Mouse (Mus musculus): ENCODE results near the gene Srcap. TPM values are rescaled to one million over a fixed set of nuclear protein-coding genes. Genes with fewer than 3 reads are reported as not detected.
A peak's percentile ranks its signal among the peaks of the same experiment; 100 is the strongest.

Srcap gene
- total and polyA plus RNA-seq, 2 experiments from 2014 or later = 16.1 to 29.3 TPM

- H3K36me3 ChIP-seq (replicated peaks; ENCODE audit: control insufficient read depth, insufficient read depth, low read length) = peaks cover 45% of the 10 kb centered on the region
- ATAC-seq (ENCODE audit: insufficient read depth, low read depth) = no peak
- H3K4me1 ChIP-seq (ENCODE audit: control insufficient read depth, insufficient read depth) = peaks cover 8% of the 10 kb centered on the region
- no peak for TF ChIP-seq CTCF (IDR thresholded peaks at IDR 0.05; ENCODE audit: low read depth)
- no peak for TF ChIP-seq EP300 (IDR thresholded peaks at IDR 0.05; ENCODE audit: low read depth)
- H3K27me3 ChIP-seq (ENCODE audit: control insufficient read depth, insufficient read depth, low read length) = no peaks in the 10 kb centered on the region
- H3K4me2 ChIP-seq (ENCODE audit: low read depth, low read length) = no peak overlapping the region
- no peak overlapping the region for H3K9ac ChIP-seq (replicated peaks; ENCODE audit: low read depth, low read length)
- no peak for DNase-seq (ENCODE audit: low spot score)
- WGBS = 95% methylated on average over 6 of the region's 7 CpGs
- H3K4me3 ChIP-seq (ENCODE audit: low read depth, low read length) = no peak overlapping the region
- H3K9me3 ChIP-seq (replicated peaks; ENCODE audit: control insufficient read depth, low read length) = no peaks in the 10 kb centered on the region
- H3K27ac ChIP-seq (ENCODE audit: low read depth) = no peak overlapping the region
These were observed 4.6 kb downstream of the Srcap start for GRCm38 (mm10) chr7:127516344-127516743.

DNA sequence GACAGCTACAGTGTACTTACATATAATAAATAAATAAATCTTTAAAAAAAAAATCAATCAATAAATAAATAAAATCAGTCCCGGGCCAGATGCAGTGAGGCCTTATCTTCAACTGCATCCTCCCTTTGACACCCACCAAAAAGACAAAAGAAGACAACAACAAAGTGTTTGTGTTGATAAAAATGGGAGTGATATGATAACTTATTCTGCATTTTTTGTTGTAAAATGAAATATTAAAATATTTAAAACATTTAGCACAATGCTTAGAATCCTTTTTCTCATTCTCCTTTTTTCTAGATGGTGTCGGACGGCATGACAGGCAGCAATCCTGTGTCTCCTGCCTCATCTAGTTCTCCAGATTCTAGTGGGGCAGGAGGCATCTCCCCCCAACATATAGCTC lies 7.5 kb downstream of the Srcap start, which contains the start of gene Gm42715:
TSS of gene Gm42715 (plus strand) at position 301 of the 400 bp plus-strand sequence.
- no peak within 1 kb of the TSS for H3K4me2 ChIP-seq (ENCODE audit: low read depth, low read length)
- DNase-seq (ENCODE audit: low spot score) (no peak), ATAC-seq (ENCODE audit: insufficient read depth, low read depth) (no peak)
- H3K4me1 ChIP-seq (ENCODE audit: control insufficient read depth, insufficient read depth) = no peaks in the 10 kb centered on the region
- H3K9me3 ChIP-seq (replicated peaks; ENCODE audit: control insufficient read depth, low read length) = no peaks in the 10 kb centered on the region
- TF ChIP-seq CTCF (IDR thresholded peaks at IDR 0.05; ENCODE audit: low read depth) = no peak
- TF ChIP-seq EP300 (IDR thresholded peaks at IDR 0.05; ENCODE audit: low read depth) = no peak
- no peak within 1 kb of the TSS for H3K9ac ChIP-seq (replicated peaks; ENCODE audit: low read depth, low read length)
- H3K27ac ChIP-seq (ENCODE audit: low read depth) = no peak within 1 kb of the TSS
- no peaks in the 10 kb centered on the region for H3K27me3 ChIP-seq (ENCODE audit: control insufficient read depth, insufficient read depth, low read length)
- no peak within 1 kb of the TSS for H3K4me3 ChIP-seq (ENCODE audit: low read depth, low read length)
- WGBS = 88% methylated on average over 3 of the region's 3 CpGs
- peaks cover 73% of the 10 kb centered on the region for H3K36me3 ChIP-seq (replicated peaks; ENCODE audit: control insufficient read depth, insufficient read depth, low read length)

GRCm38 (mm10) chr7:127541671-127542070 lies 29.9 kb downstream of the Srcap start:
- H3K27ac ChIP-seq (ENCODE audit: low read depth) = no peak overlapping the region
- no peak overlapping the region for H3K4me3 ChIP-seq (ENCODE audit: low read depth, low read length)
- no peaks in the 10 kb centered on the region for H3K4me1 ChIP-seq (ENCODE audit: control insufficient read depth, insufficient read depth)
- H3K4me2 ChIP-seq (ENCODE audit: low read depth, low read length) = no peak overlapping the region
- no peaks in the 10 kb centered on the region for H3K9me3 ChIP-seq (replicated peaks; ENCODE audit: control insufficient read depth, low read length)
- DNase-seq (ENCODE audit: low spot score) = no peak
- 81% methylated on average over 3 of the region's 3 CpGs for WGBS
- ATAC-seq (ENCODE audit: insufficient read depth, low read depth) = no peak
- TF ChIP-seq CTCF (IDR thresholded peaks at IDR 0.05; ENCODE audit: low read depth) (no peak), EP300 (IDR thresholded peaks at IDR 0.05; ENCODE audit: low read depth) (no peak)
- H3K9ac ChIP-seq (replicated peaks; ENCODE audit: low read depth, low read length) = no peak overlapping the region
- peaks cover 93% of the 10 kb centered on the region for H3K36me3 ChIP-seq (replicated peaks; ENCODE audit: control insufficient read depth, insufficient read depth, low read length)
- no peaks in the 10 kb centered on the region for H3K27me3 ChIP-seq (ENCODE audit: control insufficient read depth, insufficient read depth, low read length)

DNA sequence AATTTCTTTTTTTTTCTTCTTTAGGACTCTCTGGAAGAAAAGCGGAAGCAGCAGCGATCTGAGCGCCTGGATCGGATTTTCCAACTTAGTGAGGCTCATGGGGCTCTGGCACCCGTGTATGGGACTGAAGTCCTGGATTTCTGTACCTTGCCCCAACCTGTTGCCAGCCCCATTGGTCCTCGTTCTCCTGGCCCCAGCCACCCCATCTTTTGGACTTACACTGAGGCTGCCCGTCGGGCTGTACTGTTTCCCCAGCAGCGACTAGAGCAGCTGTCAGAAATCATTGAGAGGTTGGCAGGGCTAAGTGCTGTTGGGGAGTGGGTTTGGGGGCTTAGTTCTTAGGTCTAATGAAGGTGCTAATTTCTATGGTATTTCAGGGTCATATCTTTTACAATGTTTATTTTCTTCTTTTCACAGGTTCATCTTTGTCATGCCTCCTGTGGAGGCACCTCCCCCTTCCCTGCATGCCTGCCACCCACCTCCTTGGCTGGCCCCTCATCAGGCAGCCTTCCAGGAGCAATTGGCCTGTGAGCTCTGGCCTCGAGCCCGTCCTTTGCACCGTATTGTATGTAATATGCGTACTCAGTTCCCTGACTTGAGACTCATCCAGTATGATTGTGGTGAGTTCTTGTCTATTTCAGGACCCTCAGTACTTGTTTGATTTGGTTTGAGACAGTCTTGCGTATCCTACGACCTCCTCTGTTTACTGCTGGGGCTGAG lies 37.5 kb downstream of the Srcap start:
- DNase-seq (ENCODE audit: low spot score) = peak; percentile 59
- Histone ChIP-seq H3K27me3 (ENCODE audit: control insufficient read depth, insufficient read depth, low read length) (no peaks in the 10 kb centered on the region), H3K4me2 (ENCODE audit: low read depth, low read length) (no peak overlapping the region), H3K4me1 (ENCODE audit: control insufficient read depth, insufficient read depth) (no peaks in the 10 kb centered on the region), H3K9me3 (replicated peaks; ENCODE audit: control insufficient read depth, low read length) (no peaks in the 10 kb centered on the region), H3K36me3 (replicated peaks; ENCODE audit: control insufficient read depth, insufficient read depth, low read length) (peaks cover 75% of the 10 kb centered on the region), H3K4me3 (ENCODE audit: low read depth, low read length) (no peak overlapping the region), H3K9ac (replicated peaks; ENCODE audit: low read depth, low read length) (no peak overlapping the region), H3K27ac (ENCODE audit: low read depth) (peak overlapping the region; percentile 25; the same call in 1 of the 2 replicates)
- ATAC-seq (ENCODE audit: insufficient read depth, low read depth) = peak; percentile 71
- 70% methylated on average over 15 of the region's 15 CpGs for WGBS
- TF ChIP-seq EP300 (IDR thresholded peaks at IDR 0.05; ENCODE audit: low read depth) = no peak
- TF ChIP-seq CTCF (IDR thresholded peaks at IDR 0.05; ENCODE audit: low read depth) = no peak

- Histone ChIP-seq H3K9me3 (replicated peaks; ENCODE audit: control insufficient read depth, low read length) (no peaks in the 10 kb centered on the region), H3K4me1 (ENCODE audit: control insufficient read depth, insufficient read depth) (no peaks in the 10 kb centered on the region), H3K9ac (replicated peaks; ENCODE audit: low read depth, low read length) (no peak overlapping the region), H3K36me3 (replicated peaks; ENCODE audit: control insufficient read depth, insufficient read depth, low read length) (peaks cover 79% of the 10 kb centered on the region), H3K27me3 (ENCODE audit: control insufficient read depth, insufficient read depth, low read length) (no peaks in the 10 kb centered on the region), H3K4me3 (ENCODE audit: low read depth, low read length) (no peak overlapping the region), H3K4me2 (ENCODE audit: low read depth, low read length) (no peak overlapping the region), H3K27ac (ENCODE audit: low read depth) (no peak overlapping the region)
- TF ChIP-seq EP300 (IDR thresholded peaks at IDR 0.05; ENCODE audit: low read depth) (no peak), CTCF (IDR thresholded peaks at IDR 0.05; ENCODE audit: low read depth) (no peak)
- no peak for ATAC-seq (ENCODE audit: insufficient read depth, low read depth)
- 94% methylated on average over 8 of the region's 8 CpGs for WGBS
- no peak for DNase-seq (ENCODE audit: low spot score)
These were observed 39.8 kb downstream of the Srcap start for GRCm38 (mm10) chr7:127551558-127551957.

- no peaks in the 10 kb centered on the region for H3K9me3 ChIP-seq (replicated peaks; ENCODE audit: control insufficient read depth, low read length)
- no peak for TF ChIP-seq EP300 (IDR thresholded peaks at IDR 0.05; ENCODE audit: low read depth)
- no peak for TF ChIP-seq CTCF (IDR thresholded peaks at IDR 0.05; ENCODE audit: low read depth)
- 93% methylated on average over 11 of the region's 11 CpGs for WGBS
- H3K4me1 ChIP-seq (ENCODE audit: control insufficient read depth, insufficient read depth) = 0 out of 2 replicates have a peak, but pooled peaks cover 9% of the 10 kb centered on the region
- ATAC-seq (ENCODE audit: insufficient read depth, low read depth) (no peak), DNase-seq (ENCODE audit: low spot score) (no peak)
- no peak overlapping the region for H3K9ac ChIP-seq (replicated peaks; ENCODE audit: low read depth, low read length)
- H3K4me2 ChIP-seq (ENCODE audit: low read depth, low read length) = no peak overlapping the region
- no peak overlapping the region for H3K27ac ChIP-seq (ENCODE audit: low read depth)
- H3K27me3 ChIP-seq (ENCODE audit: control insufficient read depth, insufficient read depth, low read length) = no peaks in the 10 kb centered on the region
- H3K4me3 ChIP-seq (ENCODE audit: low read depth, low read length) = no peak overlapping the region
- peaks cover 69% of the 10 kb centered on the region for H3K36me3 ChIP-seq (replicated peaks; ENCODE audit: control insufficient read depth, insufficient read depth, low read length)
These were observed 48.8 kb downstream of the Srcap start for GRCm38 (mm10) chr7:127560580-127560979.
